ENCODE assay signal across 10 mouse cellular contexts in genomic region chr14:73632648-73633263, GRCm38 (mm10). TPM values are rescaled to one million over a fixed set of nuclear protein-coding genes. Genes with fewer than 3 reads are reported as not detected.
DNase-seq lines count a peak whose midpoint lies in the region; ATAC-seq lines count a peak whose summit lies in the region.
"Had no signal": no experiment of that assay in that cellular context is flagged by ENCODE, and none has a peak within 500 bp of the region (broad histone marks: within the 10 kb centered on the region; RNA-seq: fewer than 3 reads in every experiment).

No protein-coding gene starts in this region.

- ATAC-seq in heart, embryonic 12.5 days (ENCODE audit: insufficient number of reproducible peaks, low FRiP score), result no peak
- peak; percentile 81 to 87 for ATAC-seq in hematopoietic stem cell, adult 5-6 weeks (replicated peaks in 1 of 2; ENCODE audit: insufficient read depth in 1 of 2, low FRiP score in 2 of 2, low TSS enrichment in 1 of 2, low read depth in 1 of 2, poor library complexity in 2 of 2, severe bottlenecking in 2 of 2)
- ATAC-seq in megakaryocyte-erythroid progenitor cell, adult 5-6 weeks (replicated peaks; ENCODE audit: low FRiP score, low TSS enrichment, poor library complexity, severe bottlenecking), result peak; percentile 65; the same call in 1 of the 2 replicates
- no peak for ATAC-seq in neural tube, embryonic 15.5 days (ENCODE audit: low FRiP score)

- H3K4me1 ChIP-seq in heart, embryonic 12.5 days (replicated peaks), result no peaks in the 10 kb centered on the region
- no peaks in the 10 kb centered on the region for H3K4me1 ChIP-seq in neural tube, embryonic 15.5 days
- H3K4me1 ChIP-seq: embryonic facial prominence, embryonic 12.5 days had no signal

- H3K36me3 ChIP-seq in heart, embryonic 12.5 days, result no peaks in the 10 kb centered on the region
- no peaks in the 10 kb centered on the region for H3K36me3 ChIP-seq in neural tube, embryonic 15.5 days
- H3K36me3 ChIP-seq: embryonic facial prominence, embryonic 12.5 days had no signal

- peak; percentile 98 for DNase-seq in heart, adult 11 months
- peak; percentile 45 for DNase-seq in NIH3T3 (ENCODE audit: low read depth)
- peak; percentile 56 for DNase-seq in cerebellum, adult 9-11 months
- no peak for DNase-seq in spleen, postnatal 10 days (ENCODE audit: low spot score in 2 of 2)

- no peak overlapping the region for H3K4me3 ChIP-seq in heart, embryonic 12.5 days
- H3K4me3 ChIP-seq in neural tube, embryonic 15.5 days (replicated peaks), result no peak overlapping the region
- H3K4me3 ChIP-seq: embryonic facial prominence, embryonic 12.5 days had no signal

- H3K9ac ChIP-seq in heart, embryonic 12.5 days, result no peak overlapping the region
- H3K9ac ChIP-seq in neural tube, embryonic 15.5 days (replicated peaks), result no peak overlapping the region
- H3K9ac ChIP-seq: embryonic facial prominence, embryonic 12.5 days; liver, embryonic 14.5 days had no signal

- no peaks in the 10 kb centered on the region for H3K9me3 ChIP-seq in heart, embryonic 12.5 days (replicated peaks)
- H3K9me3 ChIP-seq in neural tube, embryonic 15.5 days (replicated peaks), result no peaks in the 10 kb centered on the region
- H3K9me3 ChIP-seq: embryonic facial prominence, embryonic 12.5 days had no signal

- no peak overlapping the region for H3K27ac ChIP-seq in heart, embryonic 12.5 days (ENCODE audit: poor library complexity, severe bottlenecking)
- H3K27ac ChIP-seq in neural tube, embryonic 15.5 days (replicated peaks), result no peak overlapping the region
- H3K27ac ChIP-seq: embryonic facial prominence, embryonic 12.5 days; liver, embryonic 14.5 days had no signal

- 63% methylated on average over 9 of the region's 9 CpGs for WGBS in heart, embryonic 12.5 days
- 41% methylated on average over 9 of the region's 9 CpGs for WGBS in neural tube, embryonic 15.5 days

- no peaks in the 10 kb centered on the region for H3K27me3 ChIP-seq in heart, embryonic 12.5 days (replicated peaks)
- no peaks in the 10 kb centered on the region for H3K27me3 ChIP-seq in neural tube, embryonic 15.5 days (replicated peaks)
- H3K27me3 ChIP-seq: embryonic facial prominence, embryonic 12.5 days had no signal

- no peak overlapping the region for H3K4me2 ChIP-seq in heart, embryonic 12.5 days
- H3K4me2 ChIP-seq in neural tube, embryonic 15.5 days, result no peak overlapping the region
- H3K4me2 ChIP-seq: embryonic facial prominence, embryonic 12.5 days had no signal

RNA-seq across cellular contexts. Expression of gene Gm21750, which starts 28.3 kb away (rescaled TPM):
- polyA plus RNA-seq in heart, embryonic 12.5 days (2016; fragmentation: Nextera tagmentation; extraction: Ambion mirVana), result not detected in 2 replicates
- total RNA-seq in hematopoietic stem cell, adult 5-6 weeks (2017), result not detected in 2 replicates
- total RNA-seq in megakaryocyte-erythroid progenitor cell, adult 5-6 weeks (2014; fragmentation: Nextera tagmentation), result 0.96 TPM in 1 of 2 replicates, not detected in the other
- total RNA-seq in megakaryocyte-erythroid progenitor cell, adult 5-6 weeks (2017), result not detected in 2 replicates
- not detected in 2 replicates for polyA plus RNA-seq in neural tube, embryonic 15.5 days (2015; fragmentation: Nextera tagmentation; extraction: Ambion mirVana)
- polyA plus RNA-seq: embryonic facial prominence, embryonic 12.5 days; liver, embryonic 14.5 days had no signal

Comparison
In these comparisons a context has a peak if more than half of its experiments do, and no peak if none do; other contexts are left out.
1. DNase-seq: peak in heart, adult 11 months (single experiment), NIH3T3 (single experiment) and cerebellum, adult 9-11 months (single experiment); none in spleen, postnatal 10 days (0 of 2).
2. ATAC-seq: peak in hematopoietic stem cell, adult 5-6 weeks (2 of 2) and megakaryocyte-erythroid progenitor cell, adult 5-6 weeks (single experiment); none in heart, embryonic 12.5 days (single experiment) and neural tube, embryonic 15.5 days (single experiment).